Mouse (Mus musculus) lung, postnatal 25 days (tissue): Measurements from ENCODE around the gene Ddx5.
"Not testable (repeated sequence)": the region's sequence is repeated elsewhere in the genome, so short reads cannot be mapped to it uniquely, and the experiment has no call there.

Experiments used
- DNase-seq: peaks from one replicate; pipeline ENCODE4 v3.0.0; 2022; ENCODE audit warnings: low spot score

Ddx5 gene

GRCm38 (mm10) chr11:106762139-106762799 is 26.7 kb downstream of the Ddx5 start:
- DNase-seq: peak; percentile 72

GRCm38 (mm10) chr11:106760511-106760910 is 28.5 kb downstream of the Ddx5 start:
- no peak for DNase-seq

- peak; percentile 54 for DNase-seq
These were observed 30.0 kb downstream of the Ddx5 start for GRCm38 (mm10) chr11:106759028-106759427.

GRCm38 (mm10) chr11:106755583-106755982 is 33.4 kb downstream of the Ddx5 start:
- DNase-seq: no peak

- DNase-seq: no peak
These were observed 35.7 kb downstream of the Ddx5 start for GRCm38 (mm10) chr11:106753314-106753713.

GRCm38 (mm10) chr11:106752103-106752502 is 36.9 kb downstream of the Ddx5 start:
- DNase-seq: peak; percentile 60

GRCm38 (mm10) chr11:106751039-106752018 is 37.7 kb downstream of the Ddx5 start, which contains the start of gene Milr1:
Gene Milr1, plus strand, starts transcription at chr11:106751226.
- peak; percentile 28 for DNase-seq

GRCm38 (mm10) chr11:106750121-106750751 is 38.7 kb downstream of the Ddx5 start, which contains the start of gene Pecam1:
Gene Pecam1, minus strand, starts transcription at chr11:106750628.
- peak; percentile 50 for DNase-seq

- not testable (repeated sequence) for DNase-seq
These were observed 39.3 kb downstream of the Ddx5 start for GRCm38 (mm10) chr11:106749557-106750120.

GRCm38 (mm10) chr11:106744949-106745348 is 44.0 kb downstream of the Ddx5 start:
- no peak for DNase-seq

- DNase-seq: no peak
These were observed 46.6 kb downstream of the Ddx5 start for GRCm38 (mm10) chr11:106742388-106742841.

- DNase-seq: no peak
These were observed 47.2 kb downstream of the Ddx5 start for GRCm38 (mm10) chr11:106741826-106742225.

GRCm38 (mm10) chr11:106741232-106741631 is 47.8 kb downstream of the Ddx5 start:
- DNase-seq: no peak

- not testable (repeated sequence) for DNase-seq
These were observed 48.3 kb downstream of the Ddx5 start for GRCm38 (mm10) chr11:106740724-106741123.

- DNase-seq: no peak
These were observed 49.9 kb downstream of the Ddx5 start for GRCm38 (mm10) chr11:106739116-106739515.

- peak; percentile 39 for DNase-seq
These were observed 51.8 kb downstream of the Ddx5 start for GRCm38 (mm10) chr11:106737178-106737621.

GRCm38 (mm10) chr11:106736614-106737013 is 52.4 kb downstream of the Ddx5 start:
- no peak for DNase-seq

GRCm38 (mm10) chr11:106730714-106731113 is 58.3 kb downstream of the Ddx5 start:
- no peak for DNase-seq
